Mouse (Mus musculus): ENCODE measurements around the gene Gpr137b. TPM values are rescaled to one million over a fixed set of nuclear protein-coding genes. Genes with fewer than 3 reads are reported as not detected.

The Gpr137b gene
- polyA plus RNA-seq, 1 experiment from 2014 or later = 10.0 TPM

Other genes starting within 250 kb of the Gpr137b start
- not detected in 2 replicates for gene Prl2c5, start 211.3 kb downstream of the Gpr137b start, polyA plus RNA-seq (2015; fragmentation: Nextera tagmentation; extraction: Ambion mirVana)
- 61.3 and 70.8 TPM in 2 replicates for gene Nid1, start 43.5 kb upstream of the Gpr137b start, polyA plus RNA-seq (2015; fragmentation: Nextera tagmentation; extraction: Ambion mirVana)
- gene Lyst, start 196.4 kb upstream of the Gpr137b start, polyA plus RNA-seq (2015; fragmentation: Nextera tagmentation; extraction: Ambion mirVana) = 2.5 and 2.6 TPM in 2 replicates

Measured in heart, embryonic 13.5 days (tissue).